Mouse (Mus musculus) neural tube, embryonic 12.5 days (tissue): ENCODE results near the gene Nid1. TPM values are rescaled to one million over a fixed set of nuclear protein-coding genes. Genes with fewer than 3 reads are reported as not detected.
"Not testable (repeated sequence)": the region's sequence is repeated elsewhere in the genome, so short reads cannot be mapped to it uniquely, and the experiment has no call there.

Source experiments
- ATAC-seq: fragments of 200-750 bp; cut with Nextera tagmentation; 2 replicates; pipeline ENCODE4 v1.8.0; 2017; ENCODE audit warnings: low read depth, mild to moderate bottlenecking, moderate TSS enrichment, moderate library complexity; ENCODE audit not compliant: low FRiP score
- H3K27ac ChIP-seq: fragments of 300-500 bp; sonication (generic); 2 replicates; pipeline ENCODE4 v1.5.1; 2016
- H3K27me3 ChIP-seq: fragments of 300-500 bp; sonication (generic); replicated peaks from 2 replicates; pipeline ENCODE4 v1.6.1; 2016; ENCODE audit warnings: mild to moderate bottlenecking
- H3K36me3 ChIP-seq: fragments of 300-500 bp; sonication (generic); 2 replicates; pipeline ENCODE4 v1.6.1; 2016; ENCODE audit warnings: mild to moderate bottlenecking
- H3K4me1 ChIP-seq: fragments of 300-500 bp; sonication (generic); 2 replicates; pipeline ENCODE4 v1.6.1; 2016
- H3K4me2 ChIP-seq: fragments of 300-500 bp; sonication (generic); replicated peaks from 2 replicates; pipeline ENCODE4 v1.6.1; 2016; ENCODE audit warnings: mild to moderate bottlenecking
- H3K4me3 ChIP-seq: fragments of 300-500 bp; sonication (generic); 2 replicates; pipeline ENCODE4 v1.5.1; 2016
- H3K9ac ChIP-seq: fragments of 300-500 bp; sonication (generic); 2 replicates; pipeline ENCODE4 v1.6.1; 2016; ENCODE audit warnings: mild to moderate bottlenecking
- H3K9me3 ChIP-seq: fragments of 300-500 bp; sonication (generic); 2 replicates; pipeline ENCODE4 v1.6.1; 2016; ENCODE audit warnings: mild to moderate bottlenecking
- WGBS: fragments of 180-500 bp; shearing (Covaris S2); methylation state at CpG from one replicate; pipeline ENCODE4 v1.1.7; 2016; 5-methylcytosine and 5-hydroxymethylcytosine counted together
- polyA plus RNA-seq: library from polyadenylated mRNA; unstranded; fragments of >200 nt; fragmentation: Nextera tagmentation; extraction: Ambion mirVana; gene quantifications from 2 replicates; pipeline ENCODE4 v1.2.1, GENCODE M21; 2016

Nid1 gene
- polyA plus RNA-seq, 1 experiment from 2014 or later: 60.2 TPM

GRCm38 (mm10) chr13:13538585-13539300 lies 101.4 kb downstream of the Nid1 start:
- H3K9me3 ChIP-seq: no peaks in the 10 kb centered on the region
- 49% methylated on average over 4 of the region's 4 CpGs for WGBS
- H3K27ac ChIP-seq: no peak overlapping the region
- ATAC-seq: no peak
- 0 out of 2 replicates have a peak, but pooled peaks cover 3% of the 10 kb centered on the region for H3K4me1 ChIP-seq
- no peak overlapping the region for H3K4me3 ChIP-seq
- no peak overlapping the region for H3K9ac ChIP-seq
- no peak overlapping the region for H3K4me2 ChIP-seq
- no peaks in the 10 kb centered on the region for H3K36me3 ChIP-seq
- no peaks in the 10 kb centered on the region for H3K27me3 ChIP-seq

- not testable (repeated sequence) for H3K27ac ChIP-seq, H3K9me3 ChIP-seq, H3K4me3 ChIP-seq, H3K9ac ChIP-seq, H3K27me3 ChIP-seq, H3K4me2 ChIP-seq, ATAC-seq, H3K4me1 ChIP-seq, H3K36me3 ChIP-seq
- WGBS: 93% methylated on average over 10 of the region's 10 CpGs
These were observed 105.7 kb downstream of the Nid1 start for GRCm38 (mm10) chr13:13543073-13543472.

- 0 out of 2 replicates have a peak, but pooled peaks cover 5% of the 10 kb centered on the region for H3K9me3 ChIP-seq
- no peaks in the 10 kb centered on the region for H3K27me3 ChIP-seq
- no peaks in the 10 kb centered on the region for H3K4me1 ChIP-seq
- H3K4me2 ChIP-seq: no peak overlapping the region
- H3K4me3 ChIP-seq: no peak overlapping the region
- no peak for ATAC-seq
- no peak overlapping the region for H3K27ac ChIP-seq
- H3K9ac ChIP-seq: no peak overlapping the region
- H3K36me3 ChIP-seq: no peaks in the 10 kb centered on the region
- WGBS: 78% methylated on average over 3 of the region's 3 CpGs
These were observed 109.4 kb downstream of the Nid1 start for GRCm38 (mm10) chr13:13546792-13547191.

- H3K4me1 ChIP-seq: no peaks in the 10 kb centered on the region
- H3K9me3 ChIP-seq: 0 out of 2 replicates have a peak, but pooled peaks cover 5% of the 10 kb centered on the region
- H3K9ac ChIP-seq: no peak overlapping the region
- H3K36me3 ChIP-seq: no peaks in the 10 kb centered on the region
- WGBS: 90% methylated on average over 4 of the region's 4 CpGs
- H3K27me3 ChIP-seq: no peaks in the 10 kb centered on the region
- no peak overlapping the region for H3K4me2 ChIP-seq
- no peak overlapping the region for H3K4me3 ChIP-seq
- no peak for ATAC-seq
- no peak overlapping the region for H3K27ac ChIP-seq
These were observed 110.5 kb downstream of the Nid1 start for GRCm38 (mm10) chr13:13547889-13548288.

DNA sequence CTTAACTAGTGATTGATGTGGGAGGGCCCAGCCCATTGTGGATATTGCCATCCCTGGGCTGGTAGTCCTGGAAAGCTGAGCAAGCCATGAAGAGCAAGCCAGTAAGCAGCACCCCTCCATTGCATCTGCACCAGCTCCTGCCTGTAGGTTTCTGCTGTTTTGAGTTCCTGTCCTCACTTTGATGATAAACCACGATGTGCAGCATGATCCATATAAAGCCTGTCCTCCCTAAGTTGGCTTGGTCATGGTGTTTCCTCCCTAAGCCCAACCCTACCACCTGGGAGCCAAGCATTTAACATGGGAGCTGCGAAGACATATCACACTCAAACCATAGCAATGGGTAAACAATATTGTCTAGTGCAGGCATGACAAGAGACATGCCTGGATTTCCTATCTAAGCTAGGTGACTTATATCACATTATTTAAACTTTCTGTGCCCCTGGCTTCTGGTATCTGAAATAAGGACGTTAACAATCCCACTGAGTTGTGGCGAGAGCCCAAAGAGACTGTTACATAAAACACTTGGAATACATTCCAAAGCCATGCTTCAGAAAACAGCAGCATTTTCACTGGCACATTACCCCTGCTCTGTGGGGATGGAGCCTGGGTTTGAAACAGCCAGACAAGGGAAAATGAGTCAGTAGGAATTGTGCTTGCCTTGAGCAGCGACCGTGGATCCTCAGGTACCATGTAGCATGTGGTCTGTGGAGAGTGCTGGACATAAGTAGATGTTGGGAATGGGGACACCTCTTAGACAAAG lies 111.3 kb downstream of the Nid1 start:
- no peaks in the 10 kb centered on the region for H3K4me1 ChIP-seq
- 0 out of 2 replicates have a peak, but pooled peaks cover 5% of the 10 kb centered on the region for H3K9me3 ChIP-seq
- no peak overlapping the region for H3K4me2 ChIP-seq
- H3K9ac ChIP-seq: no peak overlapping the region
- H3K27ac ChIP-seq: no peak overlapping the region
- no peak overlapping the region for H3K4me3 ChIP-seq
- 90% methylated on average over 6 of the region's 6 CpGs for WGBS
- H3K36me3 ChIP-seq: no peaks in the 10 kb centered on the region
- H3K27me3 ChIP-seq: no peaks in the 10 kb centered on the region
- ATAC-seq: no peak

GRCm38 (mm10) chr13:13549687-13550660 lies 112.6 kb downstream of the Nid1 start:
- ATAC-seq: no peak
- no peak overlapping the region for H3K27ac ChIP-seq
- H3K4me2 ChIP-seq: no peak overlapping the region
- WGBS: 85% methylated on average over 9 of the region's 9 CpGs
- no peaks in the 10 kb centered on the region for H3K4me1 ChIP-seq
- no peak overlapping the region for H3K4me3 ChIP-seq
- H3K9me3 ChIP-seq: no peaks in the 10 kb centered on the region
- no peaks in the 10 kb centered on the region for H3K27me3 ChIP-seq
- H3K9ac ChIP-seq: no peak overlapping the region
- no peaks in the 10 kb centered on the region for H3K36me3 ChIP-seq

DNA sequence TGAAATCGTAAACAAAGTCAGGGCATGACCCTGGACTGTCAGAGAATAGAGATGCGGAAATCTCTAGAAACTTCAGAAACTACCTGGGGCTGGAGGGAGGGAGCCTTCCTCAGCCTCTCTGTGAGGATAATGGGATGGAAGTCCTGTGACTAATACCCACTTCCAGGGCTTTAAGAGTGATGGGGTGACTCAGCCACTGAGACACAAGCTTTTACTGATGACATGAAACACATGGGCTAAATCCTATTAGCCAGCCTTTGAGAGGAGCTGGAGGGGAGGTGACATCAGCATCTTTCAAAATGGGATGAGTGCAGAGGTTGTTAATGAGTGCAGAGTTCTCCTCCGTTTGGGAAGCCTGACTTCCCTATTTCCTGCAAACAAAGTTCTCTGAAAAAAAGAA lies 114.7 kb downstream of the Nid1 start:
- Histone ChIP-seq H3K4me1 (no peaks in the 10 kb centered on the region), H3K27me3 (no peaks in the 10 kb centered on the region), H3K4me3 (no peak overlapping the region), H3K36me3 (no peaks in the 10 kb centered on the region), H3K9me3 (no peaks in the 10 kb centered on the region), H3K9ac (no peak overlapping the region), H3K27ac (no peak overlapping the region), H3K4me2 (no peak overlapping the region)
- no peak for ATAC-seq
- 65% methylated on average over 3 of the region's 3 CpGs for WGBS

DNA sequence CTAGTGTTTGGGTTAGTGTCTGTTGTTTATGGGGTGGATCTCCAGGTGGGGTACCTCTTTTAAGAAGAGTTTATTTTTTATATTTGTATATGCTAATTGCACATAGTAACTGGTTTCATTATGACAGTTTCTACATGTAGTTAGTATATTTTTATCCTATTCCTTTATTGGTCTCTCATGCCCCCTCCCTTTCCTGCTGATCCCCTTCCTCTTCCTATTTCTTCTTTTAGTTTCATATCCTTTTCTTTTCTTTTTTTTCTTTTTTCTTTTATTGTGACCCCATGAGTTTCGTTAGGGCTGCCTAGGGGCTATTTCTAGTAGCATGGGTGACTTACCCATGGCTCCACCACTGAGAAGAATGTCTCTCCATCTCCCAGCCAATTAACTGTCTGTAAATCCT lies 116.3 kb downstream of the Nid1 start:
- WGBS: 68% methylated on average over 1 of the region's 1 CpGs
- no peaks in the 10 kb centered on the region for H3K27me3 ChIP-seq

GRCm38 (mm10) chr13:13555196-13555595 lies 117.8 kb downstream of the Nid1 start:
- no peaks in the 10 kb centered on the region for H3K4me1 ChIP-seq
- H3K4me3 ChIP-seq: no peak overlapping the region
- no peak overlapping the region for H3K4me2 ChIP-seq
- no peaks in the 10 kb centered on the region for H3K27me3 ChIP-seq
- no peak overlapping the region for H3K27ac ChIP-seq
- no peaks in the 10 kb centered on the region for H3K9me3 ChIP-seq
- H3K36me3 ChIP-seq: no peaks in the 10 kb centered on the region
- H3K9ac ChIP-seq: no peak overlapping the region
- WGBS: 92% methylated on average over 3 of the region's 3 CpGs
- ATAC-seq: no peak

More for the DNA sequence above, 116.3 kb downstream of the Nid1 start:
- Histone ChIP-seq H3K9ac (no peak overlapping the region), H3K36me3 (no peaks in the 10 kb centered on the region), H3K27ac (no peak overlapping the region), H3K4me2 (no peak overlapping the region), H3K4me1 (no peaks in the 10 kb centered on the region), H3K9me3 (no peaks in the 10 kb centered on the region), H3K4me3 (no peak overlapping the region)
- no peak for ATAC-seq

DNA sequence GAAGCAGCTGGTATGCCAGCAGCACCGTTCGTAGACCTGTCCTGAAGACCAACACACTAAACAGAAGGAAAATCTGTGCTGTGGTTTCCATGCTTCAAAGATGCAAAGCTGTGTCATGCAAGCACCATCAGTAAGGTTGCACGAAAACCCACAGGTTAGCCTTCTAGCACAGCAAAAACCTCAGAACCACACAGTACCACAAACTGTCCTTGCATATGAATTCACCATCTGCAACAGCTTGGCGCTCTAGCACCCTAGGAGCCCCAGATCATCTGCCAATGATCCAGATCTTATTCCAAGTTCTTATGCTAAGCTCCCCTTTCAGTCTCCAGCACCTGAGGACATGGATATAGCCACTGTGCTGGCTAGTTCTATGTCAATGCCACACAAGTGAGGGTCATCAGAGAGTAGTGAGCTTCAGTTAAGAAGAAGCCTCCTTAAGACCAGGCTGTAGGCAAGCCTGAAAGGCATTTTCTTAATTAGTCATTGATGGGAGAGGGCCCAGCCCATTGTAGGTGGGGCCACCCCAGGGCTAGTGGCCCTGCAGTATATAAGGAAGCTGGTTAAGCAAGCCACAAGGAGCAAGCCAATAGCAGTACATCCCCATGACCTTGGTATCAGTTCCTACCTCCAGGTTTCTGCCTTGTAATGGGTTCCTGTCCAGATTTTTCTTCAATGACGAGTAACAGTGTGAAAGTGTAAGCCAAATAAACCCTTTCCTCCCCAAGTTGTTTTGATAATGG lies 119.8 kb downstream of the Nid1 start:
- ATAC-seq: no peak
- no peak overlapping the region for H3K4me3 ChIP-seq
- no peak overlapping the region for H3K27ac ChIP-seq
- no peaks in the 10 kb centered on the region for H3K36me3 ChIP-seq
- no peak overlapping the region for H3K4me2 ChIP-seq
- WGBS: 88% methylated on average over 5 of the region's 5 CpGs
- H3K27me3 ChIP-seq: no peaks in the 10 kb centered on the region
- H3K4me1 ChIP-seq: no peaks in the 10 kb centered on the region
- H3K9ac ChIP-seq: no peak overlapping the region
- H3K9me3 ChIP-seq: no peaks in the 10 kb centered on the region

- no peaks in the 10 kb centered on the region for H3K9me3 ChIP-seq
- 83% methylated on average over 2 of the region's 2 CpGs for WGBS
- H3K36me3 ChIP-seq: no peaks in the 10 kb centered on the region
- no peak for ATAC-seq
- no peak overlapping the region for H3K4me3 ChIP-seq
- no peaks in the 10 kb centered on the region for H3K27me3 ChIP-seq
- H3K4me1 ChIP-seq: no peaks in the 10 kb centered on the region
- no peak overlapping the region for H3K4me2 ChIP-seq
- H3K27ac ChIP-seq: no peak overlapping the region
- no peak overlapping the region for H3K9ac ChIP-seq
These were observed 120.9 kb downstream of the Nid1 start for GRCm38 (mm10) chr13:13558251-13558650.
